Mouse (Mus musculus): ENCODE measurements around the gene Dnajb12. TPM values are rescaled to one million over a fixed set of nuclear protein-coding genes. Genes with fewer than 3 reads are reported as not detected.
"Not testable (repeated sequence)": the region's sequence is repeated elsewhere in the genome, so short reads cannot be mapped to it uniquely, and the experiment has no call there.

The Dnajb12 gene
- total RNA-seq, 2 experiments from 2014 or later, result 52.7 to 53.2 TPM

- DNase-seq (ENCODE audit: low spot score in 2 of 2), result no peak
Observed at GRCm38 (mm10) chr10:59868266-59868665, 11.1 kb upstream of the Dnajb12 start.

- no peak for DNase-seq (ENCODE audit: low spot score in 2 of 2)
Observed at GRCm38 (mm10) chr10:59870038-59870437, 9.3 kb upstream of the Dnajb12 start.

- DNase-seq (ENCODE audit: low spot score in 2 of 2), result not testable (repeated sequence)
Observed at GRCm38 (mm10) chr10:59872651-59873050, 6.7 kb upstream of the Dnajb12 start.

GRCm38 (mm10) chr10:59873206-59873605, 6.2 kb upstream of the Dnajb12 start:
- no peak for DNase-seq (ENCODE audit: low spot score in 2 of 2)

GRCm38 (mm10) chr10:59873613-59874012, 5.7 kb upstream of the Dnajb12 start:
- no peak for DNase-seq (ENCODE audit: low spot score in 2 of 2)

GRCm38 (mm10) chr10:59875396-59875795, 4.0 kb upstream of the Dnajb12 start:
- DNase-seq (ENCODE audit: low spot score in 2 of 2), result no peak

GRCm38 (mm10) chr10:59876698-59877097, 2.7 kb upstream of the Dnajb12 start:
- not testable (repeated sequence) for DNase-seq (ENCODE audit: low spot score in 2 of 2)

- DNase-seq (ENCODE audit: low spot score in 2 of 2), result no peak
Observed at GRCm38 (mm10) chr10:59877421-59878117, 1.8 kb upstream of the Dnajb12 start.

GRCm38 (mm10) chr10:59878823-59879222, 533 bp upstream of the Dnajb12 start:
- DNase-seq (ENCODE audit: low spot score in 2 of 2), result no peak

GRCm38 (mm10) chr10:59880029-59880386, 652 bp downstream of the Dnajb12 start:
- no peak for DNase-seq (ENCODE audit: low spot score in 2 of 2)

GRCm38 (mm10) chr10:59880837-59881236, 1.5 kb downstream of the Dnajb12 start:
- DNase-seq (ENCODE audit: low spot score in 2 of 2), result no peak

GRCm38 (mm10) chr10:59884327-59885173, 5.2 kb downstream of the Dnajb12 start:
- no peak for DNase-seq (ENCODE audit: low spot score in 2 of 2)

- DNase-seq (ENCODE audit: low spot score in 2 of 2), result no peak
Observed at GRCm38 (mm10) chr10:59885174-59886080, 6.1 kb downstream of the Dnajb12 start.

- no peak for DNase-seq (ENCODE audit: low spot score in 2 of 2)
Observed at GRCm38 (mm10) chr10:59886081-59886466, 6.7 kb downstream of the Dnajb12 start.

GRCm38 (mm10) chr10:59887432-59887831, 8.1 kb downstream of the Dnajb12 start:
- DNase-seq (ENCODE audit: low spot score in 2 of 2), result no peak

GRCm38 (mm10) chr10:59889339-59889738, 10.0 kb downstream of the Dnajb12 start:
- DNase-seq (ENCODE audit: low spot score in 2 of 2), result no peak

GRCm38 (mm10) chr10:59889953-59890751, 10.8 kb downstream of the Dnajb12 start:
- DNase-seq (ENCODE audit: low spot score in 2 of 2), result no peak

GRCm38 (mm10) chr10:59892977-59893376, 13.6 kb downstream of the Dnajb12 start:
- DNase-seq (ENCODE audit: low spot score in 2 of 2), result peak; percentile 69 to 84

GRCm38 (mm10) chr10:59894251-59895160, 15.2 kb downstream of the Dnajb12 start:
- peak in 1 of 2 experiments; percentile 87 for DNase-seq (ENCODE audit: low spot score in 2 of 2)

All from layer of hippocampus, adult 18-20 months (tissue).